ENCODE assay signal across 13 mouse cellular contexts in the genomic region with DNA sequence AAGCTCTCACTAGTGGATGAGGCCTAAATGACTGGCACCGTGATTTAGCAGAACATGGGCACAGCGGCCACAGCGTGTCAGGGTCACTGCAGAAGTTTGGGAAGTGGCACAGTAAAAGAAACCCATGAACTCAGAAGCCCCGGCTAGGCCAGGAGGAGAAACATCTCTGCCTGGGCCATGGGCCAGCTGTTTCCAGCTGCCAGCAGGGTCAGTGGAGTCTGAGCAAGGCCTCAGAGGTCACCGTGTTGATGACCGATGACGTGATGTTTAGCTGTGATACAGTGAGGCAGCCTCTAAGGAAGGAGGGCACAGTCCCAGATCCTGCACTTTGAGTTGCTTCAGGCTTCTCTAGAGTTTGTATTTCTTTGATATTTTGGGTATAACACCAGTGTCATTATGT.
A peak's percentile ranks its signal among the peaks of the same experiment; 100 is the strongest.
DNase-seq lines count a peak whose midpoint lies in the region; ATAC-seq and TF ChIP-seq lines count a peak whose summit lies in the region.
"Had no signal": no experiment of that assay in that cellular context is flagged by ENCODE, and none has a peak within 500 bp of the region (broad histone marks: within the 10 kb centered on the region; RNA-seq: fewer than 3 reads in every experiment).

No protein-coding gene starts in this region.

- peak; percentile 64 for DNase-seq in lung, postnatal 10 days
- DNase-seq in lung, adult 2 months: no peak
- peak; percentile 85 for DNase-seq in adrenal gland, postnatal 14 days
- DNase-seq in heart, adult 9 months (ENCODE audit: low spot score in 2 of 2): peak; percentile 19 to 46
- peak; percentile 39 to 60 for DNase-seq in kidney, postnatal 4 days
- no peak for DNase-seq in right cerebral cortex, postnatal 25 days
- no peak for DNase-seq in frontal cortex, adult 2 months (ENCODE audit: extremely low spot score in 1 of 2, low spot score in 1 of 2)
- DNase-seq: cerebellum, adult 9-11 months; forebrain, postnatal 0 days; liver, embryonic 13.5 days; thymus, adult 18-20 months had no signal

- TF ChIP-seq POLR2A in lung, adult 2 months (IDR thresholded peaks at IDR 0.05; ENCODE audit: borderline replicate concordance, extremely low read depth, low read depth, low read length): no peak

- H3K4me3 ChIP-seq in lung, adult 2 months (replicated peaks; ENCODE audit: extremely low read depth, low read depth, low read length): no peak overlapping the region
- H3K4me3 ChIP-seq: hindbrain, embryonic 10.5 days; liver, embryonic 13.5 days had no signal

- peaks cover 13% of the 10 kb centered on the region for H3K4me1 ChIP-seq in lung, adult 2 months (ENCODE audit: control insufficient read depth, insufficient read depth, low read length)

- no peak for TF ChIP-seq CTCF in lung, adult 2 months (IDR thresholded peaks at IDR 0.05; ENCODE audit: insufficient read depth, low read length)

- ATAC-seq in erythroblast, adult 5-6 weeks (replicated peaks; ENCODE audit: low FRiP score, poor library complexity, severe bottlenecking): no peak
- ATAC-seq: forebrain, postnatal 0 days had no signal

- 55% methylated on average over 7 of the region's 7 CpGs for WGBS in lung, adult 2 months

Comparison
In these comparisons a context has a peak if more than half of its experiments do, and no peak if none do; other contexts are left out.
1. DNase-seq: peak in lung, postnatal 10 days (single experiment), adrenal gland, postnatal 14 days (single experiment), heart, adult 9 months (2 of 2) and kidney, postnatal 4 days (2 of 2); none in lung, adult 2 months (single experiment), right cerebral cortex, postnatal 25 days (single experiment) and frontal cortex, adult 2 months (0 of 2).